Mouse (Mus musculus): ENCODE measurements around the gene Scmh1.
"Not testable (repeated sequence)": the region's sequence is repeated elsewhere in the genome, so short reads cannot be mapped to it uniquely, and the experiment has no call there.

Gene Scmh1
- long read RNA-seq, experiment 1, partial matches to known transcripts = 2 of 15 reads
- long read RNA-seq, experiment 1, other reads (novel, unspliced or antisense) = 7 of 15 reads
- long read RNA-seq, experiment 2, partial matches to known transcripts = 1 of 10 reads
- long read RNA-seq, experiment 2, other reads (novel, unspliced or antisense) = 4 of 10 reads

DNA sequence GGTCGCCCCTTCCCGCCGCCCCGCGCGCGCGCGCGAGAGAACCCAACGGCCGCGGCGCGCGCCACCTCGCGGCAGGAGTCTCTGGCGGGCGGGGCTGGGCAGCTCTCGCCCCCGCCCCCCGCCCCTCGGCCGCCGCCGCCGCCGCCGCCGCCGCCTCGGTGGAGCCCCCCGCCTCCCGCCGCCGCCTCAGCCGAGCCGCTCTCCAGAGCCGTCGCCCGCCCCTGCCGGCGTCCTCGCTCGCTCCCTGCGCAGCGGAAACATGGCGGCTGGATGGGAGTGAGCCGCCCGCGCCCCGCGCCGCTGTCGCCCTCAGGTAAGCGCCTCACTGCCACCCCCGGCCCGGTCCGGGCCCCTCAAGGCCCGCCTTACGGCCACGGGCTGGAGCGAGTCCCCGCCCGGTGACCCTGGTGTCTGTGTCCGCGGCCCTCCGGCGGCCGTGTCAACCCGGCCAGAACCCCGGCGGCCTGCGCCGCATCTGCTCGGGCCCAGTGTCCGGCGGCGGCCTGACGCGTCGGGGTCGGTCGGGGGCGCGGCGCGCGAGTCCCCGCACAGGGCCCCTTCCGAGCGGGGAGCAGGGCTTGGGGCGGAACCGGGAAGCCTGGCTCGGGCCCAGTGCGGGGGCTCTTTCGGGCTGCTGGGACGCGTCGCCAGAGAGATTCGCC lies at the start of gene Scmh1:
Gene Scmh1 (plus strand): TSS at position 138 of the 662 bp plus-strand sequence.
- intact Hi-C loops (cut with DNase I) = no loop called here

DNA sequence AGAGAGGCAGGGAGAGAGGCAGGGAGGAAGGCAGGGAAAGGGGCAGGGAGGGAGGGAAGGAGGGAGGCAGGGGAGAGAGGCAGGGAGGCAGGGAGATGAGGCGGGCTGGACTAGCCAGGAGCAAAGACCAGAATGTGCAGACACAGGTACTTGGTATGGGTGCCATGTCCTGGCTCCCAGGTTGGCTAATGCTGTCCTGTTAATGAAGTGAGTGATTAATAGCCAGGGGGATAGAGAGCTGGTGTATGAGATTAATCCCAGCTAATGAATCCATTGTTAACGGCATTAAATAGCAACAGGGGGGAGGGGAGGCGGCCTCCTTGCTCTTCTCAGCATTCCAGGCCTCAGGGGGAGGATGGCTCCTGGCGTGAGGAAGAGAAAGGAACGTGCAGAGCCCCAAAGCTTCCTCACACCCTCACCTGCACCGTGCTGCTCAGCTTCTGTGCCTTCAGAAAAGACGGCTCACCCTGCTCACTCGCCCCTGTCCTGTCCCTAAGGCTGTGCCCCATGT lies 45.0 kb upstream of the Scmh1 start:
- intact Hi-C loops (cut with DNase I) = no loop called here

DNA sequence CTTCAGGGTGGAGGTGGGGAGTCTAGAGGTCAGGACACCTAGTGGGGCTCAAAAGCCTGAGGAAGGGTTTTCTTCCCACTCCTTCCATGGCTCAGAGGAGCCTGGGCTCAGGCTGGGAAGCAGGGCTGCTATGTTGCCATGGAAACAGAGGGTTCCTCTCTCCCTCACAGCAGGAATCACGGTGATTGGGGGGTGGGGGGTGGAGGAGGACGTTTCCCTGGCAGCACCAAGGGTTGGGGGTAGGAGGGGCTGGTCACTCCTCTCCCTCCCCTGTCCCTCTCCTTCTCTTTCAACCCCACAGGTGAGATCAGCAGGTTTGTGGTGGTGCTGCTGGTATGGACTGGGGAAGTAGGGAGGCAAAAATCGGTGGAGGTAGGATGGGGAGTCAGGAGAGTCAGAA lies 40.4 kb upstream of the Scmh1 start:
- intact Hi-C loops (cut with DNase I) = no loop called here

DNA sequence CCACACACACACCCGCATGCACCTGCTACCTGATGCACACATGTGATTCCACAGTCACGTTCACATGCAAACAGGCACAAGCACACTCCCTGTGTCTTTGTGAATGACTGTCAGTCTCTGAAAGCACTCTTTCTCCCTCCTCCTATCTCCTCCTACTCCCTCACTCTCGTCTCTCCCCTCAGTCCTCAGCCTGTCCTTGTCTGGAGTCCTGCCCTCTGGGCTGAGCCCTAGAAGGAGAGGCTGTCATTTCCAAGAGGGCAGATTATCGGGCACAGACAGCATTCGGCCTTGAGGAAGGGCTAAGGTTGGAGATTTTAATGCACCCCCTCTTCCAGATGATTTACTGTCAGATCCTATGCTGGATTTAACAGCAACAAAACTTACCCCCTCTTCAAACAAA lies 39.6 kb upstream of the Scmh1 start:
- intact Hi-C loops (cut with DNase I) = no loop called here

DNA sequence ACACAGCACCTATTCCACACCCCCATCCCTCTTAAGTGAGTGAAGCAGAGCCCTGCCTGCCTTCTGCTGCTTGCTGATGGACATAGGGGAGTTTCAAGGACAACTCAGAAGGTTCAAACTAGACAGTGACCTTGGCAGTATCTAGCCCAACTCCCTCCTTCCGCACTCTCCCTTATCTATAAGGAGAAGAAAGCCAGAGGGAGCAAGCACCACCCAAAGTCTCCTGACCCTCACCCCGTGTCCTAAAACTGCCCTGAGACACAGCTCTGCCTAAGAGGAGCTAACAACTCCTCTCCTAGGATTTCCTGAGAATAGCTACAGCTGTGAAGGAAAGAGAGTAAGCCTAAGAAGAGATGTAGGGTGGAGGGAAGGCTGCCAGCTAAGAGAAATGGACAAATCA lies 37.0 kb upstream of the Scmh1 start:
- intact Hi-C loops (cut with DNase I) = no loop called here

DNA sequence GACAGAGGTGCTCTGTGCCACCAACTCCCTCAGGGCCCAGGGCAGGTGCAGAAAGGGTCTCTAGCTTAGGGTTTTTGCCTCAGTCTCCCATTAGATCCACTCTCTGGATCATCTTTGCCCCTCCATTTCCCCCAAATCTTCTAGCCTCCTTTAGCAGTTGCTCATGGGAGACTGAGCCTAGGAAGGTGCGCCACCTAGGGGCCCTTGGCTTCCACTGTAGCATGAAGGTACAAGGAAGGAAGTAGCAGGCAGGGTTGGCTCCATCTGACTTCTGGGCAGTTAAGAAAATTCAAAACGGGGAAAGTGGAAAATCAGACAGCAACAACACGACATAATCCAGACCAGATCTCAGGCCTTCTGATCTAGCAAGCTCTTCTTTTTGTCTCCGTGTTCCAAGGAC lies 36.4 kb upstream of the Scmh1 start:
- intact Hi-C loops (cut with DNase I) = no loop called here

DNA sequence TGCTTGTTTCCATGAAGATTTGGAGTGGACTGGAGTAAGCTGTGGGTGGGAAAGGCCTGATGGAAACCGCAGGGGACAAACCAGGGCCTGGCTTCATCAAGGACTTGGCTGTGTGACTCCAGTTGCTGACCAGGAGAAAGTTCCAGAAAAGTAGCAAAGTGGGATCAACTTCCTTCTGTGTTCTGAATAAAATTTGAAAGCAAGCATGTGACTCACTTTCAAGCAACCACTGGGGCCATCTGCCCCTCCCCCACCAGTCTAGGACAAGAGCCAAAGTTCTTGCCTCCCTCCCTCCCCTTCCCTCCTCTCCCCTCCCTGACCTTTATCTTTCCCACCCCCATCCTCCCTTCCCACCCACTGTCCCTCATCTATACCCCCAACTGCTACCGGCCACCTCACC lies 35.9 kb upstream of the Scmh1 start:
- intact Hi-C loops (cut with DNase I) = no loop called here

DNA sequence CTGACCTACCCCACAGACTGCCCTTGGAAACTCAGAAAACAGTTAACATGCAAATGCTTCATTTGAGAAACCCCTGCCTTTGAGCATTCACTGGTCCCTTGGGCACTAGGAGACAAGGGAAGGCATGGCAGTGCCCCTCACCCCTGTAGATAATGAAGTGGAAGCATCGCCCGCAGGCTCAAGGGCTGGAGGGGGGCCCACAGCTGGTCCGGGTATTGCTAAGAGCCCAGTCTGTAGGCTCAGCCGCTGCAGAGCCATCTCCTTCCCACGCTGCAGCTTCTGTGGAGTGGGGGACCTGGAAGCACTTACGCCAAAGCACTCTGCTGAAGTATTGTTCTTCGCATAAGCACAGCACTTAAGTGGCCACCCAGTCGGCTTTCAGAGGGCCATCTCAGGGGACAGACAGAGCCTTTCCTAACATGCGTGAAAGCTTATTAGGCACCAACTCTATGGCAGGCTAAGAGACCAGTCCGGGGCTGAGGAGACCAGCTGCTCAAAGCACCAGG lies 35.2 kb upstream of the Scmh1 start:
- intact Hi-C loops (cut with DNase I) = no loop called here

DNA sequence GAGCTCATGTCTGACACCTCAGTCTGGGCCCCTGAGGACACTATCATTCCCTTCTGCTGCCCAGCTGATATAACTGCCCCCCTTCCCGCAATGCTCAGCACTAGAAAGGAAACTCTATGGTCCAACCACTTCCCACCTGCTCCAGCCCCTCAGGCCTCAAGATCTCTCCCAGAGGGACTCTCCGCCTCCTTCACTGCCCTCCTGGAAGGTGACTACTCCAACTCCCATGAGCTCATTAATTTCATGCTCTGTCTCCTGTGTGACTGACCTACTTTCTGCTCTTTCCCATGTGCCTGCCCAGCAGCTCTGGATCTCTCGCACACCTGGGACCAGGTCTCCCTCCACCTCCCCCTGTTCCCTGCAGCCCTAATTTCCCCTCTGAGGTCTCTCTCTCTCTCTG lies 32.2 kb upstream of the Scmh1 start:
- intact Hi-C loops (cut with DNase I) = no loop called here

DNA sequence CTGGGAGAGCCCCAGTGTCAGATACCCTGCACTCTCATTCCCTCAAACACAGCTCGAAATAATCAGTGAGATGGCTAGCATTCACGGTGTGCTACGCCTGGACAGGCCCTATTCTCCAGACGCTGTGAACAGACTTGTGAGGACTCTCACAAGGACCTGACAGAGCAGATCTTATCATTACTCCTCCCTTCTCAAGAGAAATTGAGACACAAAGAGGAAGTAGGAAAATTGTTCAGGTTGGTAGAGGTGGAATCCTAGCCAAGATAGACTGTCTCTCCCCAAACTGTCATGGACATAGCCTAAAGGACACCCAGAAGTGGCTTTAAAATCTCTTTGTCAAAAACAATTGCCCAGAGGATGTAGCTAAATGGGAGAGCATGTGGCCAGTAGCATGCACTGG lies 31.3 kb upstream of the Scmh1 start:
- intact Hi-C loops (cut with DNase I) = no loop called here

DNA sequence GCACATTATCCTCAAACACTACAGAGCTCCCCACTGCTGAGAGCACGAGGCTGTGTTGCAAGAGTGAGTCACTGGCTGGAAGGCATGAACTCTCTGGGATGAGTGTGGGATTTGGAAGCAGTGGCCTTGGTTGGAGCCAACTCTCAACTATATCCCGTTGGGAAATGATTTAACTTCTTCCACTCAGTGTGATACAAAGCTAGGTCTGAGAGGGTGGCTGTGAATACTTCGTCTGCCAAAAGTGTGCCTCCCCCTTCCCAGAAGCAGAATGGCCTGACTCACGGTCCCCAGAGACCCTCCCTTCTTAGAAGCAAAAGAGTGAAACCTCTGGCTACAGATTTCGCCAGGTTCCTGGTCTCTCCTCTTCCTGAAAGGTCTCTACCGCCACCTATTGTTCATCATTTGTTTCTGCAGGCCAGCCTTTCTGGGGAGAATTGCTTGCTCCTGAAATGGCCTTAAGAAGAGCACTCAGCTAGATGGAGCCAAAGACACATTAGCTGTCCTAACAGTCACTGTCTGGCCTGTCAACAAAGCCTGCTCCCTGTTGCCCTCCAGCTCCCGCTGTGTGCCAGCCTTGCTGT lies 24.2 kb upstream of the Scmh1 start:
- intact Hi-C loops (cut with DNase I) = loop anchor here (2.0 to 5.0 kb wide), 3 partner anchors 156 to 301 kb away; no protein-coding TSS in a partner anchor

DNA sequence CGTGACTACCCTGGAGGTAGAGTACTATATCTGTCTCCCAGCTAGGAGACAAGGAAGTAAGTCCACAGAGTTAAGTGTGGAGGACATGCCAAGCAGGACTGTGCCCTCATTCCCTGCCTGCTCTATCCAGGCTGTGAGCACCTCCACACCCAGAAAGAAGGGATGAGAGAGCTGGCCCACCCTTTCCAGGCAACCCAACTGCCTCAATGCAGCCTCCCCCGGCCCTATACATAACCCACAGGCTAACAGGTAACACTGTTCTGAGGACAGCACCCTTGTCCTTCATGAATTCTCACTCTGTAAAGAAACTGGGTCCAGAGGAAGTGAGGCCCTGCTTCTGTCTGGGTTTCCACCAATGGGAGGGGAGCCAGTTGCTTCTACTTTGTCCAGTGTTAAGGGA lies 19.6 kb upstream of the Scmh1 start:
- intact Hi-C loops (cut with DNase I) = loop anchor here (5.0 kb wide), 1 partner anchor 87 kb away; no protein-coding TSS in a partner anchor

DNA sequence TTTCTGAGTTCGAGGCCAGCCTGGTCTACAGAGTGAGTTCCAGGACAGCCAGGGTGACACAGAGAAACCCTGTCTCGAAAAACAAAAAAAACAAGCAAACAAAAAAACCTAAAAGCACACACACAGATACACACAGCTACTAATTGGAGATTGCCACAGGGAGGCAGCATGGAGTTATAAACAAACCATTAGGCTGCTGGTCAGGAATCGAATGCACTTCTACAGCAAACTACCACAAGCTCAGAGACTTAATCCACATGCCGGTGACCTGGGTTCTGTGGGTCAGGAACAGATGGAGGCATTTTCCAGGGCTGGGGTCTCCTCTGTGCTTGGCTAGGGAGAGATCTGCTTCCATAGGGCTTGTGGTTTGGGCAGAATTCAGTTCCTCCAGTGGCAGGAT lies 17.6 kb upstream of the Scmh1 start:
- intact Hi-C loops (cut with DNase I) = loop anchor here (5.0 kb wide), 1 partner anchor 85 kb away; no protein-coding TSS in a partner anchor

DNA sequence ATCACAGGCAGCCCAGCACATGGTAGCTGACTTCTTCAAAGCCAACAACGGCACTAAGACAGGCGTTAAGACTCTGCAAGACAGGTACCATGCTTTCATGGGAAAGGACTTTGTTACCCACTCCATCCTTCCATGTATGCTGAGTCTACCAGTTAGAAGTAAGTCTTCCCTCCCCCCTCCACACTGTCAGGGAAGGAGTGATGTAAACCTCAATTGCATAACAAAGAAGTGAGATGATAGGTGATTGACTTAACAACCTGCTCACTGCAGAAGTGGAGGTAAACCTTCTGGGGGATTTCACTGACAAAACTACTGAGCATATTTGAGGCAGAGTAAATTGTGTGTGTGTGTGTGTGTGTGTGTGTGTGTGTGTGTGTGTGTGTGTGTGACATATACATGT lies 17.1 kb upstream of the Scmh1 start:
- intact Hi-C loops (cut with DNase I) = loop anchor here (5.0 kb wide), 1 partner anchor 84 kb away; no protein-coding TSS in a partner anchor

DNA sequence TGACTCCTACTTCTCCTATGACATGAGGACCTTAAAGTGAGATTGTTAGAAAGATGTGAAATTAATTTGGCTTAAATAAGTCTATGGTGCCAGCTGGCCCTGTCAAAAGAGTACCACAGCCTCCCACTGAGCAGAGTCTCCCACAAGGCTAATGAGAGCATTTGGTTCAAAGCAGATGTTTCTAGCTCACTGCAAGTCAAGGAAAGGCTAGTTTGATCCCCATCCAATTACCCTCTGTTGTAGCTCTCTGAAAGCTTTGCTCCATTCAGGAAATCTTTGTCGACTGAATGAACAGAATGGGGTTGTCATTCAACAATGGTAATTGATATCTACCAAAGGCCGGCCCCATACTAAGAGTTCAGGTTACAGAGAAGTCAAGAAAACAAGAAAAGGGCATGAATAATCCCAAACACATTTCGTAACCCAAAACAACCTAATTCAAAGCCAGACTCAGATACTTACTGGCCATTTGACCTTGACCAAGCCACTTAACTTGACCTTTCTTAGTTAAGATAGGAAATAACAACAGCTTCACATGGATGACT lies 16.0 kb upstream of the Scmh1 start:
- intact Hi-C loops (cut with DNase I) = loop anchor here (5.0 kb wide), 1 partner anchor 83 kb away; no protein-coding TSS in a partner anchor

DNA sequence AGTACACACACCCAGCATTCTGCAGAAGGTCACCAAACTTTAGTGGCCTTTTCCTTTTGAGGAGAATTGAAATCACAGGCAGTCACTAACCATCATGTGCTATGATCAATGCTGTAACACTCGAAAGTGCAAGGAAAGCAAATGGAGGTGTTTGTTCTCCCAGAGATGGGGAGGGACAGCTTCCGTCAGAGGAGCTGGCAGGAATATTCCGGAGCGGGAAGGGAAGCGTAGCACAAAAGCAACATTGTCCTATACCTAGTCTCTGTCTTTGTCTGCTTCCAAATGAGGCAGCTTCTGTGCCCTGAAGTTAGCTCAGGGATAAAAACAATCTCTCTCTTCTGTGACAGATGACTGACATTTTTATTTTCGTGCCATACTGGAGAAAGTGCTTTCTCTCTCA lies 15.5 kb upstream of the Scmh1 start:
- intact Hi-C loops (cut with DNase I) = loop anchor here (5.0 kb wide), 1 partner anchor 83 kb away; no protein-coding TSS in a partner anchor

DNA sequence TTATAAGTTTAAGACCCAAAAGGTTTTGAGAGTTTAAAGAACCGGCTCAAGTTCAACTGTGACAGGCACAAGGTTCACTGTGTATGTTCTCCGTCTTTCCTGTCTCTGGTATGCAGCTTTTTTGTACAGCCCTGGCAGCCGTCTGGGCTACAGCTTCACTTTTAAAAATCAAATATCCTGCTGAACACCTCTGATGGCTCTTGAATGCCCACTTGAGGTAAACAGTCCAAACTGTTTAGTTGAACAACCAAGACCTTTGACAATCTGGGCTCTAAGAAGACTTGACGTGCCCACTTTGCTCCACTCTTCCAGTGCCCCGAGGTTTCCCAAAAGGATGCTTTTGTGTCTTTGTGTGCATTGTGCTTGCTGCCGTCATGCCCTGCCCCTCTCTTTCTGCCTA lies 13.5 kb upstream of the Scmh1 start:
- intact Hi-C loops (cut with DNase I) = no loop called here

DNA sequence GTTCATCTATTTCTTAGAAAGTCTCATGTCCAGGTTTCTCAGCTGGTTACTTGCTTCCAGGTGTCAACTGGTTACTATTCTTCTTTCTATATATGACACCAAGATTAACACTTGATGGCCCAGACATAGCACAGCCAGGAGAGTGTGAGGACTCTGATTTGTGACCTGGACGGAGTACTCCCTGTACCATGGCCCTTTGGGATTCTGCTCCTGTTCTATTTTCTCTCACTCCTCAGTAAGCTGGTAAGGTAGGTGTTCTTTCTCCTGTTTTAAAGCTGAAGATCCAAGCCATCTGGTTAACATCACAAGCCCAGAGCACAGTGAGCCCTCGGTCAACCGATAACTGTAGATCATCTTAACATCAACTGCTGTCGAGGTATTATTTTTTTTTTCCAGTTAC lies 12.7 kb upstream of the Scmh1 start:
- intact Hi-C loops (cut with DNase I) = no loop called here

DNA sequence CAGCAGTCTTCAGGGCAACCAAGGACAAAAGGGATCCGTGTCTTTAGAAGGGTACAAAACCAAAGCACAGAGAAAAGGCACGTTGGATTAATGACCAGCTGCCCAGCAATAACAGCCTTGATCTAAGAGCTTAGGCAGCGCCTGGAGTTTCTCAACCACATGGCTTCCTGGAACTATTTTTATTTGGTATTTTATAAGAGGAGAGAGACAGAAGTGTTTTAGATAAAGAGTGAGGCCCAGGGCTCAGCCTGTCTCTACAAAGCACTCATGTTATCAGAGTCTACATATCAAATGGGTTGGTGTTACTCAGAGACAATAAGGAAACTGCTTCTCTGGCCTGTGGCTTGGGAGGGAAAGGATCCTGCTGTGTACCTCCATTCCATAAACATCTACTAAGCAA lies 12.3 kb upstream of the Scmh1 start:
- intact Hi-C loops (cut with DNase I) = no loop called here

DNA sequence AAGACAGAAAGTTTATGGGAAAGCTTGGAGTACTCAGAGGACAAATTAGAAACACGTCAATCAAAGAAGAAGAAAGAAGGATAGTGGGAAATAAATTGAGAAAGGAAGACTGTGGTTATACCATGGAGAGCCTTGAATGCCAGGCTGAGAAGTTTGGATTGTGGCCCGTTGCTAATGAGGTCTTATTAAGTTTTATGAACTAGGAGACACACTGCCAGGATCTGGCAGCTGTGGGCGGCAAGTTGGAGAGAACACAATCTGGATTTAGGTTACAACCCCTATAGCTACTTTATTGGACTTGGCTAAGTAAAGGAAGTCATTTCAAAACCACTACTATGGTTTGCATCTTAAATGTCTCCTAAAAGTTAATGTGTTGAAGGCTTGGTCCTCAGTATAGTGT lies 4.8 kb upstream of the Scmh1 start:
- intact Hi-C loops (cut with DNase I) = no loop called here

DNA sequence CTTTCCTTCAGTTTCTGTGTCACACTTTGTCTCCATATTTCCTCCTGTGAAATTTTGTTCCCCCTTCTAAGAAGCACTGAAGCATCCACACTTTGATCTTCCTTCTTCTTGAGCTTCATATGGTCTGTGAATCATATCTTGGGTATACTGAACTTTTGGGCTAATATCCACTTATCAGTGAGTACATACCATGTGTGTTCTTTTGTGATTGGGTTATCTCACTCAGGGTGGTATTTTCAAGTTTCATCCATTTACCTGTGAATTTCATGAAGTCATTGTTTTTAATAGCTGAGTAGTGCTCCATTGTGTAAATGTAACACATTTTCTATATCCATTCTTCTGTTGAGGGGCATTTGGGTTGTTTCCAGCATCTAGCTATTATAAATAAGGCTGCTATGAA lies 3.0 kb upstream of the Scmh1 start:
- intact Hi-C loops (cut with DNase I) = not testable (repeated sequence)

DNA sequence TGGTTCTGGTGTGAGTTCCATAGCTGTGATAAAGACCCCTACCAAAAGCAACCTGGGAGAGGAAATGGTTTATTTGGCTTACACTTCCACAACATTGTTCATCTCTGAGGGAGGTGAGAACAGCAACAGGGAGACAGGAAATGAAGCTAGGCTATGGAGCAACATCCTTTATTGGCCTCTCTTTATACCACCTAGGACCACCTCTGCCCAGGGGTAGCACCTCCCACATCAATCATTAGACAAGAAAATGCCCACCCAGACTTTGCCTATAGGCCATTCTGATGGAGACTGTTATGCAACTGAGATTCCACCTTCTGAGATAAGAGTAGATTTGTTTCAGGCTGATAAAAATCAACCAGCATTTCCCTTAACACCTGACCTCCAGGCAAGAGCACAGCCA lies 834 bp upstream of the Scmh1 start:
- intact Hi-C loops (cut with DNase I) = no loop called here
